Mouse (Mus musculus) liver, embryonic 15.5 days (tissue): ENCODE data around the gene Dll3. TPM values are rescaled to one million over a fixed set of nuclear protein-coding genes. Genes with fewer than 3 reads are reported as not detected.
A peak's percentile ranks its signal among the peaks of the same experiment; 100 is the strongest.

ENCODE experiments used
- ATAC-seq: fragments of 200-750 bp; cut with Nextera tagmentation; 2 replicates; pipeline ENCODE4 v1.8.0; 2017; ENCODE audit warnings: moderate number of reproducible peaks, mild to moderate bottlenecking, moderate library complexity; ENCODE audit not compliant: insufficient read depth
- H3K27ac ChIP-seq: fragments of 300-500 bp; sonication (generic); replicated peaks from 2 replicates; pipeline ENCODE4 v1.5.1; 2015; ENCODE audit warnings: mild to moderate bottlenecking, inconsistent platforms
- H3K27me3 ChIP-seq: fragments of 300-500 bp; sonication (generic); 2 replicates; pipeline ENCODE4 v1.6.1; 2015; ENCODE audit warnings: mild to moderate bottlenecking, inconsistent platforms
- H3K36me3 ChIP-seq: fragments of 300-500 bp; sonication (generic); replicated peaks from 2 replicates; pipeline ENCODE4 v1.6.1; 2015; ENCODE audit warnings: moderate library complexity, mild to moderate bottlenecking, inconsistent platforms
- H3K4me1 ChIP-seq: fragments of 300-500 bp; sonication (generic); replicated peaks from 2 replicates; pipeline ENCODE4 v1.6.1; 2015; ENCODE audit warnings: inconsistent platforms
- H3K4me2 ChIP-seq: fragments of 300-500 bp; sonication (generic); 2 replicates; pipeline ENCODE4 v1.6.1; 2015; ENCODE audit warnings: moderate library complexity, mild to moderate bottlenecking, inconsistent platforms
- H3K4me3 ChIP-seq: fragments of 300-500 bp; sonication (generic); replicated peaks from 2 replicates; pipeline ENCODE4 v1.5.1; 2015; ENCODE audit warnings: mild to moderate bottlenecking, inconsistent platforms
- H3K9ac ChIP-seq: fragments of 300-500 bp; sonication (generic); 2 replicates; pipeline ENCODE4 v1.6.1; 2015; ENCODE audit warnings: moderate library complexity, mild to moderate bottlenecking, inconsistent platforms
- H3K9me3 ChIP-seq: fragments of 300-500 bp; sonication (generic); replicated peaks from 2 replicates; pipeline ENCODE4 v1.6.1; 2016; ENCODE audit warnings: inconsistent platforms
- WGBS: fragments of 180-500 bp; shearing (Covaris S2); methylation state at CpG from one replicate; pipeline ENCODE4 v1.1.7; 2015; ENCODE audit warnings: mixed read lengths; ENCODE audit not compliant: insufficient replicate concordance; 5-methylcytosine and 5-hydroxymethylcytosine counted together
- polyA plus RNA-seq: library from polyadenylated mRNA; unstranded; fragments of >200 nt; fragmentation: Nextera tagmentation; extraction: Ambion mirVana; gene quantifications from 2 replicates; pipeline ENCODE4 v1.2.1, GENCODE M21; 2015

Dll3 gene
- polyA plus RNA-seq, 1 experiment from 2014 or later, result not detected

GRCm38 (mm10) chr7:28305641-28306040 lies 3.6 kb upstream of the Dll3 start:
- WGBS, result 83% methylated on average over 10 of the region's 10 CpGs
- ATAC-seq, result no peak
- Histone ChIP-seq H3K9ac (no peak overlapping the region), H3K4me1 (peaks cover 22% of the 10 kb centered on the region), H3K4me2 (no peak overlapping the region), H3K9me3 (no peaks in the 10 kb centered on the region), H3K4me3 (no peak overlapping the region), H3K27ac (no peak overlapping the region), H3K27me3 (peaks cover 27% of the 10 kb centered on the region), H3K36me3 (peaks cover 58% of the 10 kb centered on the region)

GRCm38 (mm10) chr7:28298837-28299625 lies 3.0 kb downstream of the Dll3 start:
- H3K9ac ChIP-seq, result no peak overlapping the region
- WGBS, result 23% methylated on average over 43 of the region's 43 CpGs
- ATAC-seq, result no peak
- peak overlapping the region; percentile 18; the same call in 1 of the 2 replicates for H3K4me2 ChIP-seq
- no peaks in the 10 kb centered on the region for H3K9me3 ChIP-seq
- H3K4me1 ChIP-seq, result peaks cover 24% of the 10 kb centered on the region
- H3K27me3 ChIP-seq, result peaks cover 93% of the 10 kb centered on the region
- no peaks in the 10 kb centered on the region for H3K36me3 ChIP-seq
- H3K4me3 ChIP-seq, result no peak overlapping the region
- H3K27ac ChIP-seq, result no peak overlapping the region

- H3K4me2 ChIP-seq, result peak overlapping the region; percentile 66
- 0 out of 2 replicates have a peak overlapping the region, but pooled peaks have one; percentile 25 for H3K9ac ChIP-seq
- ATAC-seq, result no peak
- peak overlapping the region; percentile 47 for H3K4me3 ChIP-seq
- H3K36me3 ChIP-seq, result no peaks in the 10 kb centered on the region
- H3K4me1 ChIP-seq, result peaks cover 14% of the 10 kb centered on the region
- no peak overlapping the region for H3K27ac ChIP-seq
- 6% methylated on average over 63 of the region's 63 CpGs for WGBS
- H3K27me3 ChIP-seq, result peaks cover 100% of the 10 kb centered on the region
- no peaks in the 10 kb centered on the region for H3K9me3 ChIP-seq
Observed at GRCm38 (mm10) chr7:28294481-28294880, 7.6 kb downstream of the Dll3 start.

DNA sequence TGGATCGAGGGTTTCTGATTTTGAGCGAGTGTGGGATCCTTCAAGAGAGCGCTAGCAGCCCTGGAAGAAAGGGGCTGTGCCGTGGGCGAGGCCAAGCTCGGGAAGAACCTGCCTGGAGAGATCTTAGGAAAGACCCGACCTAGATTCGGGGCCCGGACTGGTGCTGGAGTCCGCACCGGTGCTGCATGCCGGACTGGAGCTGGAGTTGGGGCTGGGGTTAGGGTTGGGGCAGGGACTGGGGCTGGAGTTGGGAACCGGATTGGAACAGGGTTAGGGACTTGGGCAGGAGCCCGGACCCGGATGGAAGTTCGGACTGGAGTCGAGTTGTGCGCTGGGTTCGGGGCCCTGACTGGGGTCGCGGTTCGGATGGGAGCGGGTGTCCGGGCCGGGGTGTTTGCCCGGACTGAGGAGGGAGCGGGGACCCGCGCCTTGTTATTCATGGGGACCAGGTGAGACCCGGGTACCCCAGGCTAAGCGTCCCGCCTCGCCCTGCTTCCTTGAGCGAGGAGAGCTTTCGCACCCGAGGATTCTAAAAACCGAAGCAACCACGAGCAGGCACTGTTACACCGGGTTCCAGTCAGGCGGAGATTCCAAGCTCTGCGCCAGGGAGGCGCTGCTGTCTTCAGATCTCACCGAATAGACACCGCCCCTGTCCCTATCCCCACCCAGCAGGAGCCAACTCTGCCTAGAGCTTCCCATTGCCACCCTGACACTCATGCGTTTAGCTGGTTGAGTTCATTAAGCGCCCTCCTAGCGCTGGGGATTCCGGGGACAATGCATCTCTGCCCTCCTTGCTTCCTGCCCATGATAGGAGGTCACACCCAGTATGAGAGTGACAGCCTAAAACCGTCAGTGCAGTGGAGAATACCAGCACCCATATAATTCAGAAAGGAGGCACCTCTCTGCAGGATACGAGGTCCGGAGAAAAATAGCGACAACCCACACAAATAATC lies 11.1 kb downstream of the Dll3 start, which contains the start of gene Selenov:
Gene Selenov, minus strand, starts transcription at position 549 of the 953 bp plus-strand sequence.
- whole genome bisulfite sequencing, result 3% methylated on average over 52 of the region's 52 CpGs

GRCm38 (mm10) chr7:28290165-28290564 lies 11.9 kb downstream of the Dll3 start:
- no peaks in the 10 kb centered on the region for H3K9me3 ChIP-seq
- WGBS, result 5% methylated on average over 18 of the region's 18 CpGs
- peaks cover 10% of the 10 kb centered on the region; the same call in 1 of the 2 replicates for H3K4me1 ChIP-seq
- ATAC-seq, result no peak
- H3K9ac ChIP-seq, result no peak overlapping the region
- H3K36me3 ChIP-seq, result no peaks in the 10 kb centered on the region
- H3K27me3 ChIP-seq, result peaks cover 80% of the 10 kb centered on the region
- H3K4me2 ChIP-seq, result peak overlapping the region; percentile 4; the same call in 1 of the 2 replicates
- no peak overlapping the region for H3K4me3 ChIP-seq
- no peak overlapping the region for H3K27ac ChIP-seq

More for the DNA sequence above, 11.1 kb downstream of the Dll3 start, which contains the start of gene Selenov:
- Histone ChIP-seq H3K36me3 (no peaks in the 10 kb centered on the region), H3K9ac (no peak within 1 kb of the TSS), H3K9me3 (no peaks in the 10 kb centered on the region), H3K4me3 (no peak within 1 kb of the TSS), H3K27me3 (peaks cover 88% of the 10 kb centered on the region), H3K27ac (no peak within 1 kb of the TSS), H3K4me2 (peak within 1 kb of the TSS; percentile 4), H3K4me1 (peaks cover 10% of the 10 kb centered on the region; the same call in 1 of the 2 replicates)
- no peak for ATAC-seq

DNA sequence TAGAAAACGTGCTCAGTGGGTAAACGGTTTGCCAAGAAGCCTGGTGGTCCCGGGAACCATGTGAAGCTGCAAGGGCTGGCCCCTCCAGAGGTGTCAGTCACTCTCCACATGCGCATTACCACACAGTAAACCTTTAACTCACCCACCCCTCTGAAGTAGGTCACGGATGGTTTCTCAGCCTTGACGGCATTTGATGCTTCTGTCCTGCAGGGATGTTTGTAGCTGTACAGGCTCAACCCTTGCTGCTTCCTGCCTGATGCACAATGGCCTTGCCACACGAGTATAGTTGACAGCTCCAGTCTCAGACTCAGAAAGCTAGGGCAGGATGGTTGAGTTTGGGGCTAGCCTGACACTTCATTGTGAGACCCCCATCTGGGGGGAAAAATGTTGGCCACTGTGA lies 21.4 kb downstream of the Dll3 start:
- Histone ChIP-seq H3K27ac (no peak overlapping the region), H3K4me3 (no peak overlapping the region), H3K36me3 (no peaks in the 10 kb centered on the region), H3K27me3 (0 out of 2 replicates have a peak, but pooled peaks cover 5% of the 10 kb centered on the region), H3K9ac (no peak overlapping the region), H3K4me1 (peaks cover 9% of the 10 kb centered on the region), H3K4me2 (no peak overlapping the region), H3K9me3 (no peaks in the 10 kb centered on the region)
- ATAC-seq, result no peak
- WGBS, result 57% methylated on average over 7 of the region's 7 CpGs

GRCm38 (mm10) chr7:28278279-28278652 lies 23.8 kb downstream of the Dll3 start:
- H3K27ac ChIP-seq, result no peak overlapping the region
- peak overlapping the region; percentile 96 for H3K4me2 ChIP-seq
- H3K4me3 ChIP-seq, result peak overlapping the region; percentile 82
- peak overlapping the region; percentile 85 for H3K9ac ChIP-seq
- no peaks in the 10 kb centered on the region for H3K36me3 ChIP-seq
- H3K9me3 ChIP-seq, result no peaks in the 10 kb centered on the region
- 82% methylated on average over 7 of the region's 7 CpGs for WGBS
- H3K27me3 ChIP-seq, result 0 out of 2 replicates have a peak, but pooled peaks cover 5% of the 10 kb centered on the region
- no peak for ATAC-seq
- peaks cover 9% of the 10 kb centered on the region for H3K4me1 ChIP-seq

- WGBS, result 4% methylated on average over 68 of the region's 68 CpGs
- peak within 1 kb of the TSS; percentile 74 for H3K27ac ChIP-seq
- H3K36me3 ChIP-seq, result no peaks in the 10 kb centered on the region
- H3K9ac ChIP-seq, result peak within 1 kb of the TSS; percentile 85
- no peaks in the 10 kb centered on the region for H3K9me3 ChIP-seq
- peak within 1 kb of the TSS; percentile 96 for H3K4me2 ChIP-seq
- ATAC-seq, result peak; percentile 70
- 0 out of 2 replicates have a peak, but pooled peaks cover 5% of the 10 kb centered on the region for H3K27me3 ChIP-seq
- peak within 1 kb of the TSS; percentile 82 for H3K4me3 ChIP-seq
- H3K4me1 ChIP-seq, result peaks cover 9% of the 10 kb centered on the region
Observed at GRCm38 (mm10) chr7:28277615-28278278, 24.3 kb downstream of the Dll3 start, which contains the start of gene Eid2b. Eid2b (plus strand) TSS chr7:28277739.

DNA sequence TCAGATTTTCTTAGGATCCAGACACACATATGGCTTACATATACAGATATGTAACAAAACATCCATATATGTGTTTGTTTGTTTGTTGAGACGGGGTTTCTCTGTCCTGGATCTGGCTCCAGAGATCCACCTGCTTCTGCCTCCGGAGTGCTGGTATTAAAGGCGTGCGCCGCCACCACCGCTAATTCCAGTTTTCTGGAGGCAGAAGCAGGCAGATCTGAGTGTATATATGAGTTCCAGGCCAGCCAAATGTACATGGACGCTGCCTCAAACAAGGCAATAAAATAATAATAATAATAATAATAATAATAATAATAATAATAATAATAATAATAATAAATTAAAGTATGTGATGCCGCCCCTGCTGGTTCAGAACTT lies 24.8 kb downstream of the Dll3 start:
- H3K27me3 ChIP-seq, result 0 out of 2 replicates have a peak, but pooled peaks cover 5% of the 10 kb centered on the region
- H3K4me3 ChIP-seq, result no peak overlapping the region
- no peaks in the 10 kb centered on the region for H3K9me3 ChIP-seq
- no peaks in the 10 kb centered on the region for H3K36me3 ChIP-seq
- no peak overlapping the region for H3K9ac ChIP-seq
- ATAC-seq, result no peak
- H3K27ac ChIP-seq, result no peak overlapping the region
- peaks cover 9% of the 10 kb centered on the region for H3K4me1 ChIP-seq
- 0 out of 2 replicates have a peak overlapping the region, but pooled peaks have one; percentile 96 for H3K4me2 ChIP-seq
- WGBS, result 59% methylated on average over 8 of the region's 8 CpGs

DNA sequence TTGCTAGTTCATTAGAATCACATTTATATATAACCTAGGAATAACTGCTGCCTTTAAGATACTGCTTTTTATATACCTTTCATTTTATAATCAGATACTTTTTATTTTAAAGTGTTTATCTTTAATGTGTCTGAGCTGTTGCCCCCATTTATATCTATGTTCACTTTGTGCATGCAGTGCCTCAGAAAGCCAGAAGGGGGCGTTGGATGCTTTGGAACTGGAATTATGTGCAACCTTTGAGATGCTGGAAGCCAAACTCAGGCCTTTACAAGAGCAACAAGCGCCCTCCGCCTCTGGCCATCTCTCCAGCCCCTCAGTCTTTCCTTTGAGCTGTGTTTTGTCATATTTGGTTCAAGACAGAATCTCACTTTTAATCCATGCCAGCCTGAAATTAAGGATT lies 30.3 kb downstream of the Dll3 start:
- H3K27ac ChIP-seq, result no peak overlapping the region
- no peaks in the 10 kb centered on the region for H3K9me3 ChIP-seq
- H3K27me3 ChIP-seq, result peaks cover 26% of the 10 kb centered on the region
- no peaks in the 10 kb centered on the region for H3K36me3 ChIP-seq
- no peak for ATAC-seq
- H3K4me1 ChIP-seq, result peaks cover 7% of the 10 kb centered on the region
- H3K4me2 ChIP-seq, result no peak overlapping the region
- no peak overlapping the region for H3K4me3 ChIP-seq
- 61% methylated on average over 3 of the region's 3 CpGs for WGBS
- no peak overlapping the region for H3K9ac ChIP-seq
